Mouse (Mus musculus) bone marrow, adult 2 months (tissue): ENCODE data around the gene Pcsk5.

Experiments
- CTCF ChIP-seq: fragments of 200-500 bp; IDR thresholded peaks from 2 replicates; pipeline ENCODE4 v1.5.1; 2011; ENCODE audit warnings: low read length, control low read depth; ENCODE audit not compliant: control insufficient read depth, insufficient read depth
- POLR2A ChIP-seq: fragments of 200-500 bp; IDR thresholded peaks from 2 replicates; pipeline ENCODE4 v1.6.1; 2011; ENCODE audit warnings: low read depth, mild to moderate bottlenecking, control low read depth, low read length, borderline replicate concordance; ENCODE audit not compliant: control insufficient read depth

DNA sequence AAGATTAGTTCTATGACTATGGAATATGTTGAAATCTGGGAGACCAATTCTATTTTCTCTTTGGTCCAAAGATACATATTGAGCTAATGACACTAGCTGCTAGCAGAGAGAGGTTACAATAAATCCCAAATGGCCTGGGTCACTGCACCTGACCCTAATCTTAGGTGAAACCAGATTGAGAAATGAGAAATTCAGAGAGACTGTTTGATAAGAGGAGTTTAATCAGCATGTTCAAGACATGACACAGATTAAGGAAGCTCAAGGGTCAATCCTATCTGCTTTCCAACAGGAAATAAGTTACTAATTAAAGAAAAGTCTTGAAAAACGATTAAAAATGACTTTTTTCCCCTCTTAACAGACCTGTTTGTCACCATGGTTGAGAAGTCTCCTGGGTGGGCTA lies 96.0 kb downstream of the Pcsk5 start:
- TF ChIP-seq POLR2A (no peak), CTCF (no peak)
